Mouse (Mus musculus): ENCODE measurements around the gene Mcpt4.

- TF ChIP-seq TAL1 (IDR thresholded peaks at IDR 0.05; ENCODE audit: low read length) (no peak), GATA1 (IDR thresholded peaks at IDR 0.05; ENCODE audit: low read length) (no peak)
Measured at GRCm38 (mm10) chr14:56082016-56082415, 19.9 kb upstream of the Mcpt4 start.

Data from erythroblast, embryonic 14.5 days (primary cell).